Mouse (Mus musculus): Measurements from ENCODE around the gene Nipal1.

Nipal1 gene
- long read RNA-seq, experiment 1, full-length matches to known transcripts, result 5 of 5 reads
- long read RNA-seq, experiment 1, partial matches to known transcripts, result 0 of 5 reads
- long read RNA-seq, experiment 1, other reads (novel, unspliced or antisense), result 0 of 5 reads
- long read RNA-seq, experiment 2, result 0 reads

- intact Hi-C loops (cut with DNase I), result no loop called here
These were observed at the start of gene Nipal1 for GRCm38 (mm10) chr5:72647418-72647907. Nipal1 (plus strand) TSS chr5:72647795.

GRCm38 (mm10) chr5:72601006-72601405 lies 46.6 kb upstream of the Nipal1 start:
- intact Hi-C loops (cut with DNase I), result loop anchor here (10.0 kb wide), 1 partner anchor 246 kb away; no protein-coding TSS in a partner anchor

- intact Hi-C loops (cut with DNase I), result loop anchor here (10.0 kb wide), 1 partner anchor 248 kb away; no protein-coding TSS in a partner anchor
These were observed 44.5 kb upstream of the Nipal1 start for GRCm38 (mm10) chr5:72603138-72603537.

- intact Hi-C loops (cut with DNase I), result no loop called here
These were observed 30.2 kb upstream of the Nipal1 start for GRCm38 (mm10) chr5:72617413-72617812.

- intact Hi-C loops (cut with DNase I), result no loop called here
These were observed 26.6 kb upstream of the Nipal1 start for GRCm38 (mm10) chr5:72621022-72621421.

- intact Hi-C loops (cut with DNase I), result no loop called here
These were observed 17.6 kb upstream of the Nipal1 start for GRCm38 (mm10) chr5:72630026-72630425.

GRCm38 (mm10) chr5:72634791-72635271 lies 12.8 kb upstream of the Nipal1 start:
- intact Hi-C loops (cut with DNase I), result no loop called here

- intact Hi-C loops (cut with DNase I), result no loop called here
These were observed 11.5 kb upstream of the Nipal1 start for GRCm38 (mm10) chr5:72636122-72636521.

- intact Hi-C loops (cut with DNase I), result no loop called here
These were observed 11.0 kb upstream of the Nipal1 start for GRCm38 (mm10) chr5:72636576-72636975.

- intact Hi-C loops (cut with DNase I), result no loop called here
These were observed 7.5 kb upstream of the Nipal1 start for GRCm38 (mm10) chr5:72640072-72640471.

- intact Hi-C loops (cut with DNase I), result no loop called here
These were observed 3.9 kb upstream of the Nipal1 start for GRCm38 (mm10) chr5:72643655-72644054.

- intact Hi-C loops (cut with DNase I), result no loop called here
These were observed 3.4 kb upstream of the Nipal1 start, which contains the start of gene Cnga1 for GRCm38 (mm10) chr5:72644175-72644574. Cnga1 (minus strand) TSS chr5:72644275.

GRCm38 (mm10) chr5:72646131-72646530 lies 1.5 kb upstream of the Nipal1 start:
- intact Hi-C loops (cut with DNase I), result no loop called here

GRCm38 (mm10) chr5:72646996-72647395 lies 599 bp upstream of the Nipal1 start:
- intact Hi-C loops (cut with DNase I), result no loop called here

- intact Hi-C loops (cut with DNase I), result no loop called here
These were observed 482 bp downstream of the Nipal1 start for GRCm38 (mm10) chr5:72647958-72648595.

GRCm38 (mm10) chr5:72648987-72649735 lies 1.6 kb downstream of the Nipal1 start:
- intact Hi-C loops (cut with DNase I), result no loop called here

GRCm38 (mm10) chr5:72653068-72653674 lies 5.6 kb downstream of the Nipal1 start:
- intact Hi-C loops (cut with DNase I), result no loop called here

GRCm38 (mm10) chr5:72656270-72656791 lies 8.7 kb downstream of the Nipal1 start:
- intact Hi-C loops (cut with DNase I), result no loop called here

GRCm38 (mm10) chr5:72658375-72658774 lies 10.8 kb downstream of the Nipal1 start:
- intact Hi-C loops (cut with DNase I), result no loop called here

GRCm38 (mm10) chr5:72661051-72661781 lies 13.6 kb downstream of the Nipal1 start:
- intact Hi-C loops (cut with DNase I), result no loop called here

- intact Hi-C loops (cut with DNase I), result no loop called here
These were observed 16.5 kb downstream of the Nipal1 start for GRCm38 (mm10) chr5:72664126-72664525.
